Mouse (Mus musculus) CH12.LX (cell line): ENCODE measurements at regions not wholly inside any gene's neighbourhood (a gene's known extent, or its start where the extent isn't known, plus 50 kb on each side); places are given as distances from the start of the nearest gene placed in this dataset.
"Not testable (repeated sequence)": the region's sequence is repeated elsewhere in the genome, so short reads cannot be mapped to it uniquely, and the experiment has no call there.

ENCODE experiments used
- BHLHE40 ChIP-seq: IDR thresholded peaks from 2 replicates; pipeline ENCODE4 v1.6.1; 2011; ENCODE audit warnings: mild to moderate bottlenecking, low read depth, low read length, improper control_type of control experiment
- CHD1 ChIP-seq: IDR thresholded peaks from 2 replicates; pipeline ENCODE4 v1.6.1; 2012; ENCODE audit warnings: low read depth, low read length, improper control_type of control experiment, inconsistent platforms
- CTCF ChIP-seq, 2 experiments: IDR thresholded peaks in 1 of 2; conservative IDR thresholded peaks in 1 of 2; 2 replicates each; pipeline ENCODE4 v1.5.1; 2011 to 2012; ENCODE audit warnings: low read depth in 2 of 2, low read length in 2 of 2, improper control_type of control experiment in 1 of 2, inconsistent platforms in 1 of 2, mild to moderate bottlenecking in 1 of 2, moderate library complexity in 1 of 2
- EP300 ChIP-seq: IDR thresholded peaks from 2 replicates; pipeline ENCODE4 v1.6.1; 2011; ENCODE audit warnings: low read length, improper control_type of control experiment
- GABPA ChIP-seq: IDR thresholded peaks from 2 replicates; pipeline ENCODE4 v1.6.1; 2012; ENCODE audit warnings: low read depth, low read length, improper control_type of control experiment, inconsistent platforms; ENCODE audit not compliant: insufficient replicate concordance
- JUND ChIP-seq: conservative IDR thresholded peaks from 2 replicates; pipeline ENCODE4 v1.6.1; 2011; ENCODE audit warnings: low read depth, low read length, improper control_type of control experiment
- KAT2A ChIP-seq: IDR thresholded peaks from 2 replicates; pipeline ENCODE4 v1.6.1; 2012; ENCODE audit warnings: low read length, improper control_type of control experiment, inconsistent platforms; ENCODE audit not compliant: insufficient replicate concordance
- MAX ChIP-seq: IDR thresholded peaks from 2 replicates; pipeline ENCODE4 v1.6.1; 2011; ENCODE audit warnings: low read length, improper control_type of control experiment
- MXI1 ChIP-seq: IDR thresholded peaks from 2 replicates; pipeline ENCODE4 v1.6.1; 2011; ENCODE audit warnings: mild to moderate bottlenecking, low read depth, low read length, improper control_type of control experiment
- PAX5 ChIP-seq: IDR thresholded peaks from 2 replicates; pipeline ENCODE4 v1.6.1; 2012; ENCODE audit warnings: low read length, inconsistent platforms, mixed read lengths
- POLR2A ChIP-seq: IDR thresholded peaks from 2 replicates; pipeline ENCODE4 v1.6.1; 2011; ENCODE audit warnings: low read depth, mild to moderate bottlenecking, improper control_type of control experiment, low read length
- POLR2AphosphoS2 ChIP-seq: IDR thresholded peaks from 2 replicates; pipeline ENCODE4 v1.6.1; 2011; ENCODE audit warnings: low read depth, low read length, improper control_type of control experiment
- ZMIZ1 ChIP-seq: IDR thresholded peaks from 2 replicates; pipeline ENCODE4 v1.6.1; 2012; ENCODE audit warnings: low read depth, mild to moderate bottlenecking, inconsistent platforms, low read length, improper control_type of control experiment

DNA sequence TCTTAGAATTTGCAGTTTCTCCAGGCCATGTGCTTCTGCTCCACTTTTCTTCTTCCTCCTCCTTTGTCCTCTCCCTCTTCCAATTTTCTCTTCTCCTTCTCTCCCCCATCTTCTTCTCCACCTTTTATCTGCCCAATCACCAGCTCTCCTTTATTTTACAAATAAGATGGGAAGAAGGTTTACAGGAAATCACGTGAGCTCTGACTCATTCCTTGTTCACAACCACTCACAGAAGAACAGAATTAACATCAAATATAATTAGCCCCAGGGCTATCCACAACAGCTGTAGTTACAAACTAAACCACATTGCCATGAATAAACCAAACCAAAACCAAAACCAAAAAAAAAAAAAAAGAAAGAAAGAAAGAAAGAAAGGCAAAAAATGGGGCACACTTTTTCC, 579.5 kb upstream of the Epha5 start:
- not testable (repeated sequence) for TF ChIP-seq CTCF (conservative IDR thresholded peaks at IDR 0.05 in 1 of 2, IDR thresholded peaks at IDR 0.05 in 1 of 2; ENCODE audit: low read depth in 2 of 2, low read length in 2 of 2); POLR2AphosphoS2; MXI1; POLR2A; JUND; KAT2A; GABPA; MAX; PAX5; EP300; ZMIZ1; CHD1
- TF ChIP-seq BHLHE40, result peak; percentile 63
